Mouse (Mus musculus): ENCODE measurements around the gene Brd1. TPM values are rescaled to one million over a fixed set of nuclear protein-coding genes. Genes with fewer than 3 reads are reported as not detected.

Brd1 gene
- polyA plus RNA-seq, 1 experiment: 26.4 TPM

GRCm38 (mm10) chr15:88688120-88688519 is 45.9 kb downstream of the Brd1 start:
- Histone ChIP-seq H3K79me2 (ENCODE audit: control insufficient read depth, insufficient read depth) (no peaks in the 10 kb centered on the region), H3K36me3 (ENCODE audit: control insufficient read depth, insufficient read depth) (peaks cover 65% of the 10 kb centered on the region), H3K4me2 (ENCODE audit: low read depth) (no peak overlapping the region), H3K27me3 (ENCODE audit: control insufficient read depth, insufficient read depth, insufficient read length) (no peaks in the 10 kb centered on the region), H3K4me3 (no peak overlapping the region), H3ac (ENCODE audit: control insufficient read depth, insufficient read length) (no peak overlapping the region)
- TF ChIP-seq POLR2A (IDR thresholded peaks at IDR 0.05; ENCODE audit: insufficient read length, low read depth): no peak
- TF ChIP-seq MAX (IDR thresholded peaks at IDR 0.05; ENCODE audit: low read depth): no peak
- TF ChIP-seq MYOD1 (IDR thresholded peaks at IDR 0.05; ENCODE audit: control insufficient read depth in 1 of 3, insufficient read length in 2 of 3, low read depth in 2 of 3): no peak
- TF ChIP-seq TCF3 (IDR thresholded peaks at IDR 0.05; ENCODE audit: insufficient read length, low read depth): no peak
- no peak for TF ChIP-seq MYOG (IDR thresholded peaks at IDR 0.05; ENCODE audit: control insufficient read depth in 1 of 3, insufficient read depth in 1 of 3, insufficient read length in 2 of 3, low read depth in 2 of 3)
- no peak for TF ChIP-seq TCF12 (IDR thresholded peaks at IDR 0.05; ENCODE audit: insufficient read depth, poor library complexity, severe bottlenecking)
- no peak for TF ChIP-seq SRF (IDR thresholded peaks at IDR 0.05; ENCODE audit: control insufficient read depth, insufficient read length, low read depth)
- no peak for TF ChIP-seq CEBPB (IDR thresholded peaks at IDR 0.05; ENCODE audit: insufficient read depth, poor library complexity, severe bottlenecking)
- no peak for TF ChIP-seq POLR2AphosphoS2 (IDR thresholded peaks at IDR 0.05; ENCODE audit: insufficient read length, low read depth)
- TF ChIP-seq E2F4 (IDR thresholded peaks at IDR 0.05; ENCODE audit: insufficient read depth): no peak
- TF ChIP-seq REST (IDR thresholded peaks at IDR 0.05; ENCODE audit: insufficient read depth, insufficient read length): no peak
- TF ChIP-seq USF1 (IDR thresholded peaks at IDR 0.05; ENCODE audit: low read depth): no peak

DNA sequence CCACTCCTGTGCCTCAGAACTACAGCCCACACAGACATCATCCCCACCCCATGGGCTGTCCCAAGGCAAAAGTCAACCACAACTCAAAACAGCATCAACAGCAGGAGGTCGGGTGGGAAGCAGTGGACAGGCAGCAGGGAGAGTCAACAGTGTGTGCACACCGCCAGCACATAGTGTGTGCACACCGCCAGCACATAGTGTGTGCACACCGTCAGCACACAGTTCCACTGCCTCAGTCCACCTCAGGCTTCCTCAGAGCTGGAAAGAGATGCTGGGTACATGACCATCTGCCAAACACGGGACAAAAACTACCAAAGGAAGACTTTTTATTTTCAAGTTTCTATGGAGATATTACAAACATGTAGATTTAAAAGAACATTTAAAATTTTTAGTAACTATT is 47.3 kb downstream of the Brd1 start:
- Histone ChIP-seq H3K27me3 (ENCODE audit: control insufficient read depth, insufficient read depth, insufficient read length) (no peaks in the 10 kb centered on the region), H3K4me2 (ENCODE audit: low read depth) (no peak overlapping the region), H3ac (ENCODE audit: control insufficient read depth, insufficient read length) (no peak overlapping the region), H3K79me2 (ENCODE audit: control insufficient read depth, insufficient read depth) (no peaks in the 10 kb centered on the region), H3K36me3 (ENCODE audit: control insufficient read depth, insufficient read depth) (peaks cover 56% of the 10 kb centered on the region), H3K4me3 (no peak overlapping the region)
- TF ChIP-seq POLR2AphosphoS2 (IDR thresholded peaks at IDR 0.05; ENCODE audit: insufficient read length, low read depth): peak; percentile 58
- TF ChIP-seq USF1 (IDR thresholded peaks at IDR 0.05; ENCODE audit: low read depth): no peak
- peak; percentile 40 for TF ChIP-seq POLR2A (IDR thresholded peaks at IDR 0.05; ENCODE audit: insufficient read length, low read depth)
- TF ChIP-seq MYOG (IDR thresholded peaks at IDR 0.05; ENCODE audit: control insufficient read depth in 1 of 3, insufficient read depth in 1 of 3, insufficient read length in 2 of 3, low read depth in 2 of 3): no peak

- H3K79me2 ChIP-seq (ENCODE audit: control insufficient read depth, insufficient read depth): no peaks in the 10 kb centered on the region
- H3K36me3 ChIP-seq (ENCODE audit: control insufficient read depth, insufficient read depth): peaks cover 30% of the 10 kb centered on the region
- H3K4me2 ChIP-seq (ENCODE audit: low read depth): no peak overlapping the region
- no peaks in the 10 kb centered on the region for H3K27me3 ChIP-seq (ENCODE audit: control insufficient read depth, insufficient read depth, insufficient read length)
- no peak overlapping the region for H3ac ChIP-seq (ENCODE audit: control insufficient read depth, insufficient read length)
- TF ChIP-seq SRF (IDR thresholded peaks at IDR 0.05; ENCODE audit: control insufficient read depth, insufficient read length, low read depth) (no peak), REST (IDR thresholded peaks at IDR 0.05; ENCODE audit: insufficient read depth, insufficient read length) (no peak)
- H3K4me3 ChIP-seq: no peak overlapping the region
Measured at GRCm38 (mm10) chr15:88684039-88684438, 50.0 kb downstream of the Brd1 start.

DNA sequence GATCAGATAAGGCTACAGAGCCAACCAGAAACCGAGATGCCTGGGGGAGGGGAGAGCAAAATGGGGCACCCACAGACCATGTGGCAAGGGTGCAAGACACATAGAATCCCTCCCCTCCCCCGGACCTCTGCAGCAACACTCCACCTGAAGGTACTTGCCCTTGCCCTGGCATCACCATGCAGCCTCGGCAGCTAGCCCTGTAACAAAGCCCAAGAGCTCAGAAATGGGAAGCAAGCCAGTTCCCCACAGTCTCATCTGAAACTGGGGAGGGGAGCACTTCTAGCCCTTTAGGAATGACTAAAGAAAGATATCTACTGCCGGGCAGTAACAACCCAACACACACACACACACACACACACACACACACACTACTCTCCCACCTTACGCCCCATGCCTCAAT is 53.1 kb downstream of the Brd1 start:
- no peak for TF ChIP-seq REST (IDR thresholded peaks at IDR 0.05; ENCODE audit: insufficient read depth, insufficient read length)
- TF ChIP-seq POLR2A (IDR thresholded peaks at IDR 0.05; ENCODE audit: insufficient read length, low read depth): no peak
- TF ChIP-seq CEBPB (IDR thresholded peaks at IDR 0.05; ENCODE audit: insufficient read depth, poor library complexity, severe bottlenecking): no peak
- no peak for TF ChIP-seq TCF12 (IDR thresholded peaks at IDR 0.05; ENCODE audit: insufficient read depth, poor library complexity, severe bottlenecking)
- no peak for TF ChIP-seq USF1 (IDR thresholded peaks at IDR 0.05; ENCODE audit: low read depth)
- no peak for TF ChIP-seq MYOG (IDR thresholded peaks at IDR 0.05; ENCODE audit: control insufficient read depth in 1 of 3, insufficient read depth in 1 of 3, insufficient read length in 2 of 3, low read depth in 2 of 3)
- no peak for TF ChIP-seq MYOD1 (IDR thresholded peaks at IDR 0.05; ENCODE audit: control insufficient read depth in 1 of 3, insufficient read length in 2 of 3, low read depth in 2 of 3)
- TF ChIP-seq MAX (IDR thresholded peaks at IDR 0.05; ENCODE audit: low read depth): no peak
- no peak for TF ChIP-seq E2F4 (IDR thresholded peaks at IDR 0.05; ENCODE audit: insufficient read depth)
- TF ChIP-seq POLR2AphosphoS2 (IDR thresholded peaks at IDR 0.05; ENCODE audit: insufficient read length, low read depth): no peak
- TF ChIP-seq TCF3 (IDR thresholded peaks at IDR 0.05; ENCODE audit: insufficient read length, low read depth): no peak
- no peak for TF ChIP-seq SRF (IDR thresholded peaks at IDR 0.05; ENCODE audit: control insufficient read depth, insufficient read length, low read depth)
- Histone ChIP-seq H3K27me3 (ENCODE audit: control insufficient read depth, insufficient read depth, insufficient read length) (no peaks in the 10 kb centered on the region), H3K79me2 (ENCODE audit: control insufficient read depth, insufficient read depth) (no peaks in the 10 kb centered on the region), H3K4me2 (ENCODE audit: low read depth) (no peak overlapping the region), H3K4me3 (no peak overlapping the region), H3ac (ENCODE audit: control insufficient read depth, insufficient read length) (no peak overlapping the region), H3K36me3 (ENCODE audit: control insufficient read depth, insufficient read depth) (no peaks in the 10 kb centered on the region)

DNA sequence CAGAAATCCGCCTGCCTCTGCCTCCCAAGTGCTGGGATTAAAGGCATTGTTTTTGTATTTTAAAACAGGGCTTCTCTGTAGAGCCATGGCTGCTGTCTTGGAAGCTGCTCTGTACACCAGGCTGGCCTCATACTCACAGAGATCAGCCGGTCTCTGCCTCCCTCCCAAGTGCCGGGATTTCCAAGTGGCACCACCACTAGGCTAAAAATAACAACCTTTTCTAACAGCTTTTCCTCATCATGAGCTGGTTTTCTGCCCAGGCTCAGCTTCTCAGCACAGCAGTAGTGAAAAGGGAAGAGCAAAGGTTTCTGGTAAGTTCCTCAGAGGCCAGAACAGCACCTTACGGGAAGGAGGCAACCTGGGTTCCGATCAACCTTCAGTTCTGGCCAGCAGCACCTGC is 56.5 kb downstream of the Brd1 start:
- Histone ChIP-seq H3K27me3 (ENCODE audit: control insufficient read depth, insufficient read depth, insufficient read length) (no peaks in the 10 kb centered on the region), H3K4me2 (ENCODE audit: low read depth) (no peak overlapping the region), H3K36me3 (ENCODE audit: control insufficient read depth, insufficient read depth) (no peaks in the 10 kb centered on the region), H3K4me3 (no peak overlapping the region), H3K79me2 (ENCODE audit: control insufficient read depth, insufficient read depth) (no peaks in the 10 kb centered on the region), H3ac (ENCODE audit: control insufficient read depth, insufficient read length) (no peak overlapping the region)
- TF ChIP-seq CEBPB (IDR thresholded peaks at IDR 0.05; ENCODE audit: insufficient read depth, poor library complexity, severe bottlenecking): no peak
- TF ChIP-seq TCF3 (IDR thresholded peaks at IDR 0.05; ENCODE audit: insufficient read length, low read depth): no peak
- TF ChIP-seq MYOD1 (IDR thresholded peaks at IDR 0.05; ENCODE audit: control insufficient read depth in 1 of 3, insufficient read length in 2 of 3, low read depth in 2 of 3): no peak
- no peak for TF ChIP-seq TCF12 (IDR thresholded peaks at IDR 0.05; ENCODE audit: insufficient read depth, poor library complexity, severe bottlenecking)
- no peak for TF ChIP-seq REST (IDR thresholded peaks at IDR 0.05; ENCODE audit: insufficient read depth, insufficient read length)
- no peak for TF ChIP-seq E2F4 (IDR thresholded peaks at IDR 0.05; ENCODE audit: insufficient read depth)
- no peak for TF ChIP-seq SRF (IDR thresholded peaks at IDR 0.05; ENCODE audit: control insufficient read depth, insufficient read length, low read depth)

Data from myocyte (in vitro differentiated cells).